Mouse (Mus musculus) forebrain, embryonic 12.5 days (tissue): ENCODE data around the gene Meis3. TPM values are rescaled to one million over a fixed set of nuclear protein-coding genes. Genes with fewer than 3 reads are reported as not detected.

Experiments
- ATAC-seq: fragments of 200-750 bp; cut with Nextera tagmentation; 2 replicates; pipeline ENCODE4 v1.8.0; 2017; ENCODE audit warnings: moderate TSS enrichment; ENCODE audit not compliant: low FRiP score
- H3K27ac ChIP-seq: fragments of 300-500 bp; sonication (generic); 2 replicates; pipeline ENCODE4 v1.5.1; 2016; ENCODE audit warnings: mild to moderate bottlenecking
- H3K27me3 ChIP-seq: fragments of 300-500 bp; sonication (generic); 2 replicates; pipeline ENCODE4 v1.6.1; 2016; ENCODE audit warnings: mild to moderate bottlenecking
- H3K36me3 ChIP-seq: fragments of 300-500 bp; sonication (generic); replicated peaks from 2 replicates; pipeline ENCODE4 v1.6.1; 2016; ENCODE audit warnings: mild to moderate bottlenecking
- H3K4me1 ChIP-seq: fragments of 300-500 bp; sonication (generic); 2 replicates; pipeline ENCODE4 v1.6.1; 2016
- H3K4me2 ChIP-seq: fragments of 300-500 bp; sonication (generic); 2 replicates; pipeline ENCODE4 v1.6.1; 2016; ENCODE audit warnings: mild to moderate bottlenecking, moderate library complexity
- H3K4me3 ChIP-seq: fragments of 300-500 bp; sonication (generic); replicated peaks from 2 replicates; pipeline ENCODE4 v1.5.1; 2016; ENCODE audit warnings: mild to moderate bottlenecking
- H3K9ac ChIP-seq: fragments of 300-500 bp; sonication (generic); 2 replicates; pipeline ENCODE4 v1.6.1; 2016; ENCODE audit warnings: mild to moderate bottlenecking
- H3K9me3 ChIP-seq: fragments of 300-500 bp; sonication (generic); 2 replicates; pipeline ENCODE4 v1.6.1; 2016
- WGBS: fragments of 180-500 bp; shearing (Covaris S2); methylation state at CpG from one replicate; pipeline ENCODE4 v1.1.7; 2016; 5-methylcytosine and 5-hydroxymethylcytosine counted together
- polyA plus RNA-seq: library from polyadenylated mRNA; unstranded; fragments of >200 nt; fragmentation: Nextera tagmentation; extraction: Ambion mirVana; gene quantifications from 2 replicates; pipeline ENCODE4 v1.2.1, GENCODE M21; 2016

Gene Meis3
- polyA plus RNA-seq, 1 experiment from 2014 or later = 94.9 TPM

DNA sequence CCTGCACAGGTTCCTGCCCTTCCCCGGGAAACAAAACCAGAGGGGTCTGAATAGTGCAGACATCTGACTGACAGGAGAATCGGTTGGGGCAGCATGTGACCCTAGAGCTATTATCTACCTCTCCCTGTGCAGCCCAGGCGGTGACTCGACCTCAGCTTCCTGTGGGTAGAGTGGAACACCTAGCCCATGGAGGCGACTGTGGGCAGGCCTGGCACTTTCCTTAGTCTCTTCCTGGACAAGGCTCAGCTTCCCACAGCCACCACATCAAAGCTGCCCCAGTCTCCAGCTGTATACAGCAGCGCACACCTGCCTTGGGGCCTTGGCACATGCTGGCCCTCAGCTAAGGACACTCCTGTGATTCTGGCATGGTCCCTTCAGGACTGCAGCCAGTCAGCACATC is 26.2 kb downstream of the Meis3 start:
- H3K27ac ChIP-seq = no peak overlapping the region
- H3K27me3 ChIP-seq = no peaks in the 10 kb centered on the region
- H3K4me1 ChIP-seq = no peaks in the 10 kb centered on the region
- H3K4me2 ChIP-seq = no peak overlapping the region
- H3K4me3 ChIP-seq = no peak overlapping the region
- no peak overlapping the region for H3K9ac ChIP-seq
- 87% methylated on average over 6 of the region's 6 CpGs for WGBS
- no peak for ATAC-seq
- H3K9me3 ChIP-seq = no peaks in the 10 kb centered on the region
- peaks cover 95% of the 10 kb centered on the region for H3K36me3 ChIP-seq

- Histone ChIP-seq H3K9me3 (no peaks in the 10 kb centered on the region), H3K4me2 (no peak overlapping the region), H3K27ac (no peak overlapping the region), H3K4me3 (no peak overlapping the region), H3K9ac (no peak overlapping the region), H3K27me3 (no peaks in the 10 kb centered on the region), H3K4me1 (no peaks in the 10 kb centered on the region), H3K36me3 (peaks cover 92% of the 10 kb centered on the region)
- 86% methylated on average over 15 of the region's 15 CpGs for WGBS
- ATAC-seq = no peak
Observed at GRCm38 (mm10) chr7:16202756-16203504, 28.0 kb downstream of the Meis3 start.

GRCm38 (mm10) chr7:16203505-16203903 is 28.6 kb downstream of the Meis3 start:
- Histone ChIP-seq H3K9ac (no peak overlapping the region), H3K4me1 (no peaks in the 10 kb centered on the region), H3K9me3 (no peaks in the 10 kb centered on the region), H3K27ac (no peak overlapping the region), H3K4me2 (no peak overlapping the region), H3K36me3 (peaks cover 91% of the 10 kb centered on the region), H3K4me3 (no peak overlapping the region), H3K27me3 (no peaks in the 10 kb centered on the region)
- ATAC-seq = no peak
- 93% methylated on average over 13 of the region's 13 CpGs for WGBS

DNA sequence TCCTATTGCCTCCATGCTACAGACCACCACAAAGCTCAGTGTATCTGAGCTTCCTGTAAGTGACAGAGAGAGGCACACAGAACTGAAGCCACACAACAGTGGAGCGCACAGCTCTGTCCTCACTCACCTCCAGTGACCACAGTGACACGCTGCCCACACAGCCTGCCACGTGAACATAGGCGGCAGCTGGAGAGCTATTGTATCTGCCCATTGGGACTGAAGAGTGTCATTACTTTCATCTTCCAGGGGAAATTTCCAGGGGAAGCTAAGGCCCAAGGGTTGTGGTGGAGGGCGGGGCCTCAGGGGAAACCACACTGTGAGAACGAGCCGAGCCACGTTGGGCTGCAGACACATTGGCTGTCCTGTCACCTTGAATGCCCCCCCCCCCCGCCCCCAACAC is 29.9 kb downstream of the Meis3 start:
- Histone ChIP-seq H3K4me1 (no peaks in the 10 kb centered on the region), H3K36me3 (peaks cover 92% of the 10 kb centered on the region), H3K27me3 (no peaks in the 10 kb centered on the region), H3K4me3 (no peak overlapping the region), H3K4me2 (no peak overlapping the region), H3K9me3 (no peaks in the 10 kb centered on the region), H3K27ac (no peak overlapping the region), H3K9ac (no peak overlapping the region)
- 82% methylated on average over 8 of the region's 9 CpGs for WGBS
- no peak for ATAC-seq

GRCm38 (mm10) chr7:16207076-16207475 is 32.2 kb downstream of the Meis3 start:
- no peak overlapping the region for H3K4me3 ChIP-seq
- 88% methylated on average over 7 of the region's 7 CpGs for WGBS
- no peaks in the 10 kb centered on the region for H3K27me3 ChIP-seq
- H3K4me2 ChIP-seq = no peak overlapping the region
- H3K9ac ChIP-seq = no peak overlapping the region
- no peaks in the 10 kb centered on the region for H3K9me3 ChIP-seq
- peaks cover 93% of the 10 kb centered on the region for H3K36me3 ChIP-seq
- no peaks in the 10 kb centered on the region for H3K4me1 ChIP-seq
- H3K27ac ChIP-seq = no peak overlapping the region
- ATAC-seq = no peak

DNA sequence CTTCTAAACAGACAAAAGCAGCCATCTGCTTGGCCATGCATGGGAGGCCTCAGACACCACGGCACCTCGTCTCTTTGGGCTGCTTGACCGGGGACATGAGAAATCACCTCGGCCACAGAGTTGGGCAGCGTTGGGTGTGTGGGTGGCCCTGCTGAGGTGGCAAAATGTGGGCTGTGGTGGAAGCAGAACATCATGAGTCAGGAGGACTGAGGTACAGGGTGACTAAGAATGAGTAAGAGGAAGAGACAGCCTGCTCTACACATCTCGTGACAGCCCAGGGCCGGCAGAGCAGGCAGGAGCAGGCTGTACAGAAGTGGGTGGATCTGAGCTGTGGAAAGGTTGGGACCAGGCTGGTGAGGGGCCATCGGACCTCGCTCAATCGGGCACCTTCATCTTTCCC is 32.6 kb downstream of the Meis3 start:
- Histone ChIP-seq H3K9ac (no peak overlapping the region), H3K27ac (no peak overlapping the region), H3K27me3 (no peaks in the 10 kb centered on the region), H3K4me3 (no peak overlapping the region), H3K36me3 (peaks cover 91% of the 10 kb centered on the region), H3K4me1 (no peaks in the 10 kb centered on the region), H3K9me3 (no peaks in the 10 kb centered on the region), H3K4me2 (no peak overlapping the region)
- WGBS = 89% methylated on average over 10 of the region's 10 CpGs
- no peak for ATAC-seq

DNA sequence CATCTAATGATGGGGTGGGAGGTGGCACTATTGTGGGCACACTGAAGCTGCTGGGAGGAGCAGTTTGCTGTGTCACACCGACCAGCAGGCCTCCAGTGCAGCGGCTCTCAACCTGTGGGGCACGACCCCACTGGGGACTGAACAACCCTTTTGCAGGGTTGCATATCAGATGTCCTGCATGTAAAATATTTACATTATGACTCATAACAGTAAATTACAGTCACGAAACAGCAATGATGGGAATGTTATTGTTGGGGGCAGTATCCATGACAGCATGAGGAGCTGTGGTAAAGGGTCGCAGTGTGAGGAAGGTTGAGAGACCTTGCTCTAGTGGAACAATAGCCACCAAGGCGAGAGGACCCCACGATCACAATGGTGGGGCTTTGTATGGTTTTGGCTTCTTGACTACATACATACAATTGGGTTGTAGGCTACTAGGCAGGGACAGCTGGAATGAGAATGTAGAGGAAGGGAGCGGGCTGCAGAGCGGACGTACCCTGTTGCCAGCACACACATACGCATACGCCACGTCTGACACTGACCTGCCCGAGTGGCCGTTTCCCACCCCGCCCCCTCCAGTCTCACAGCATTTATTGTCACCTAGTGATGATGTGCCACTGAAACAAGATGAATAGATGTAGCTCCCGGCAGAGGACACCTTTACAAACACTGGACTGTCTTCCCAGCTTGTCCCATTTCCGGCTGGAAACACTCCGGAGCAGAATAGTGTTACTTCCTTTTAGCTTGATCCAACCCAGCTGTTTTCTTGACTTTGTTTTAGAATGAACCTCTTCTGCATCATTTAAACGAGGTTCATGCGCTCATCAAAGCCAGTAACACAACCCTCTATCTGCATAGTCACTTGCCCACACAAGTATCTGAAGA is 34.1 kb downstream of the Meis3 start:
- peaks cover 92% of the 10 kb centered on the region for H3K36me3 ChIP-seq
- no peaks in the 10 kb centered on the region for H3K27me3 ChIP-seq
- H3K9me3 ChIP-seq = no peaks in the 10 kb centered on the region
- H3K4me1 ChIP-seq = no peaks in the 10 kb centered on the region
- H3K27ac ChIP-seq = no peak overlapping the region
- H3K4me2 ChIP-seq = no peak overlapping the region
- ATAC-seq = no peak
- no peak overlapping the region for H3K9ac ChIP-seq
- H3K4me3 ChIP-seq = no peak overlapping the region
- 91% methylated on average over 21 of the region's 21 CpGs for WGBS

DNA sequence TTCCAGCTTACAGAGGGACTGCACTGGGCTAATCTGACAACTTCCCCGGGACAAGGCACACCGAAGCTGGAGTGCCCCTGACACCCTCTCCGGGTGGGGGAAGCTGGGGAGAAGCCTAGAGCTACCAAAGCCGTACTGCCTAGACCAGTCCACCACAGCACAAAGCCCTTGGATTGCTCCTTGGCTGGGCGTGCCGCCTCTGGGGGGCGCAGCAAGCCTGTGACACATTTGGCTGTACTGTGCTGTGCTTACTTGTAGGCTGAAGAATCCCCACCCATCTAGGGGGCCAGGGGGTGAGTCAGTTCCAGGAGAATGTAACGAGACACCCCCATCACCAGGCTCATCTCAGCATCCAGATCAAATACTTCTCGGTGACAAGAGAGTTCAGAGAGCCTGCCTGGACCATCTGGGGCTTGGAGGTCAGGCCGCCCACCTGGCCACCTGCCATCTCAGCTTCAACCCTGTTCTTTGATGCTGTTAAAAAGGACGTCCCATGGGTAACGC is 36.0 kb downstream of the Meis3 start:
- Histone ChIP-seq H3K27me3 (no peaks in the 10 kb centered on the region), H3K9me3 (no peaks in the 10 kb centered on the region), H3K36me3 (peaks cover 92% of the 10 kb centered on the region), H3K4me2 (no peak overlapping the region), H3K27ac (no peak overlapping the region), H3K4me3 (no peak overlapping the region), H3K9ac (no peak overlapping the region), H3K4me1 (no peaks in the 10 kb centered on the region)
- WGBS = 77% methylated on average over 12 of the region's 12 CpGs
- no peak for ATAC-seq

DNA sequence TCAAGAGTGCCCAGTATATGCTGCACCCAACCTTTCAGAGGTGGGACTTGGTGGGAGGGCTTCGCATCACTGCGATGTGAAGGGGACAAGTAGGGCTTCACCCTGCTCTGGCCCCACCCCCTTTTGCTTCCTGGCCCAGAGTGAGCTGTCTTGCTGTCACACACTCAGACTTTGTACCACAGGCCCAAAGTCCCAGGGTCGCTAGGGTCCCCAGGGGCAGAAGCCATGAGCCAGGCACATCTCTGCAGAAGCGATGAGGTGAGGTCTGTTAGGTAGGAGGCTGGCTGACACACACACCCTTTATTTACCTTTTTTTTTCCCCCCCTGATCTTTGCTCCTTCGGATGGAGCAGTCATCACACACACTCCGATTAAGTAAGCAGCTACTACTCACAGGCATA is 38.3 kb downstream of the Meis3 start:
- H3K4me2 ChIP-seq = no peak overlapping the region
- H3K9ac ChIP-seq = no peak overlapping the region
- H3K36me3 ChIP-seq = peaks cover 98% of the 10 kb centered on the region
- H3K4me1 ChIP-seq = no peaks in the 10 kb centered on the region
- no peaks in the 10 kb centered on the region for H3K27me3 ChIP-seq
- WGBS = 92% methylated on average over 6 of the region's 6 CpGs
- no peaks in the 10 kb centered on the region for H3K9me3 ChIP-seq
- H3K4me3 ChIP-seq = no peak overlapping the region
- H3K27ac ChIP-seq = no peak overlapping the region
- no peak for ATAC-seq

GRCm38 (mm10) chr7:16213986-16214385 is 39.1 kb downstream of the Meis3 start:
- no peak overlapping the region for H3K9ac ChIP-seq
- no peaks in the 10 kb centered on the region for H3K4me1 ChIP-seq
- no peak overlapping the region for H3K27ac ChIP-seq
- no peaks in the 10 kb centered on the region for H3K9me3 ChIP-seq
- no peak overlapping the region for H3K4me2 ChIP-seq
- H3K4me3 ChIP-seq = no peak overlapping the region
- H3K27me3 ChIP-seq = no peaks in the 10 kb centered on the region
- ATAC-seq = no peak
- H3K36me3 ChIP-seq = peaks cover 96% of the 10 kb centered on the region
- WGBS = 93% methylated on average over 9 of the region's 9 CpGs

GRCm38 (mm10) chr7:16221582-16222272 is 46.8 kb downstream of the Meis3 start, which contains the start of gene Dhx34:
Gene Dhx34, minus strand, starts transcription at chr7:16222037.
- WGBS = 1% methylated on average over 34 of the region's 34 CpGs
- Histone ChIP-seq H3K36me3 (peaks cover 21% of the 10 kb centered on the region), H3K9ac (peak within 1 kb of the TSS; percentile 78), H3K27ac (peak within 1 kb of the TSS; percentile 51), H3K9me3 (no peaks in the 10 kb centered on the region), H3K4me3 (peak within 1 kb of the TSS; percentile 62), H3K4me2 (peak within 1 kb of the TSS; percentile 70), H3K4me1 (peaks cover 12% of the 10 kb centered on the region), H3K27me3 (no peaks in the 10 kb centered on the region)
- ATAC-seq = peak; percentile 95

DNA sequence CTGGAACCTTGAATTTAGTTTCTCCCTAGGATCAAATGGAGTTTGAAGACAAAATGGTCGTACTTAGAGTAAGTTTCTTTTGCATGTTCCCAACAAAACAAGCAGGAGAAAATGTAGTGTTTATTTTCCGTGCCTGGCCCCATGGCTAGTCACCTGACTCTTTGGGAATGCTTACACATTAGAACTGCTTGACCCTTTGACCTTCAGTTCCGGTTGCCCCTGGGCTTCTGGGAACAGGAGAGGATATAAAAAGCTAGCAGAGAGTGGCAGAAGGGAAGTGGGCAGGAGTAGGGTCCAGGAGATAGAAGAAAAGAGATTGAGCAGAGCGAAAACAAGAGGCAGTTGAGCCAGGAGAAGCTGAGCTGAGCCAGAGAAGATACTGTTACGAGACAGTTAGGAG is 55.0 kb downstream of the Meis3 start:
- Histone ChIP-seq H3K4me3 (no peak overlapping the region), H3K27me3 (no peaks in the 10 kb centered on the region), H3K36me3 (no peaks in the 10 kb centered on the region), H3K9ac (no peak overlapping the region), H3K27ac (no peak overlapping the region), H3K4me2 (no peak overlapping the region), H3K4me1 (no peaks in the 10 kb centered on the region), H3K9me3 (0 out of 2 replicates have a peak, but pooled peaks cover 4% of the 10 kb centered on the region)
- WGBS = 62% methylated on average over 5 of the region's 5 CpGs
- ATAC-seq = no peak
